Mouse (Mus musculus): ENCODE results near the gene Twf2. TPM values are rescaled to one million over a fixed set of nuclear protein-coding genes. Genes with fewer than 3 reads are reported as not detected.
A peak's percentile ranks its signal among the peaks of the same experiment; 100 is the strongest.

The Twf2 gene
- total and polyA plus RNA-seq, 3 experiments: 66.8 to 101 TPM; not detected in 1

- TF ChIP-seq GABPA (IDR thresholded peaks at IDR 0.05; ENCODE audit: low read depth, low read length) (no peak), KAT2A (conservative IDR thresholded peaks at IDR 0.05; ENCODE audit: low read depth, low read length) (no peak), BHLHE40 (IDR thresholded peaks at IDR 0.05; ENCODE audit: borderline replicate concordance, low read depth, low read length) (no peak), ELF1 (IDR thresholded peaks at IDR 0.05; ENCODE audit: low read depth, low read length) (peak; percentile 32; the same call in 1 of the 2 replicates)
Measured at GRCm38 (mm10) chr9:106202819-106203636, at the start of gene Twf2 (continued).

GRCm38 (mm10) chr9:106154106-106154505, 48.8 kb upstream of the Twf2 start:
- H3K36me3 ChIP-seq (ENCODE audit: control insufficient read depth in 1 of 2, insufficient read depth in 2 of 2, low read length in 2 of 2): no peaks in the 10 kb centered on the region; a peak in 1 of 4 replicates
- H3K9me3 ChIP-seq (replicated peaks; ENCODE audit: insufficient read depth, low read length): no peaks in the 10 kb centered on the region
- H3K27ac ChIP-seq (ENCODE audit: control insufficient read depth, low read depth, low read length): no peak overlapping the region
- DNase-seq (ENCODE audit: low read depth, low spot score): no peak
- TF ChIP-seq USF2 (IDR thresholded peaks at IDR 0.05; ENCODE audit: borderline replicate concordance in 1 of 2, insufficient read depth in 1 of 2, low read depth in 1 of 2, low read length in 2 of 2) (no peak), RAD21 (IDR thresholded peaks at IDR 0.05; ENCODE audit: low read depth, low read length) (no peak)
- no peak overlapping the region for H3K9ac ChIP-seq (ENCODE audit: control insufficient read depth, low read depth, low read length, poor library complexity, severe bottlenecking)
- H3K4me1 ChIP-seq (ENCODE audit: control insufficient read depth in 1 of 2, insufficient read depth in 2 of 2, low read length in 2 of 2): no peaks in the 10 kb centered on the region; a peak in 1 of 4 replicates
- H3K4me3 ChIP-seq (ENCODE audit: control insufficient read depth in 1 of 2, insufficient read depth in 1 of 2, low read depth in 2 of 2, low read length in 2 of 2): no peak overlapping the region
- no peaks in the 10 kb centered on the region for H3K79me2 ChIP-seq (ENCODE audit: control insufficient read depth, insufficient read depth, low read length, poor library complexity)
- peaks cover 0 to 4% of the 10 kb centered on the region in 2 experiments; a peak in 1 of 4 replicates for H3K27me3 ChIP-seq (ENCODE audit: control insufficient read depth in 1 of 2, insufficient read depth in 2 of 2, low read length in 2 of 2)

GRCm38 (mm10) chr9:106156419-106156818, 46.5 kb upstream of the Twf2 start:
- H3K9ac ChIP-seq (ENCODE audit: control insufficient read depth, low read depth, low read length, poor library complexity, severe bottlenecking): no peak overlapping the region
- H3K9me3 ChIP-seq (replicated peaks; ENCODE audit: insufficient read depth, low read length): no peaks in the 10 kb centered on the region
- H3K36me3 ChIP-seq (ENCODE audit: control insufficient read depth in 1 of 2, insufficient read depth in 2 of 2, low read length in 2 of 2): peaks cover 0 to 2% of the 10 kb centered on the region in 2 experiments; a peak in 1 of 4 replicates
- no peak overlapping the region for H3K4me3 ChIP-seq (ENCODE audit: control insufficient read depth in 1 of 2, insufficient read depth in 1 of 2, low read depth in 2 of 2, low read length in 2 of 2)
- H3K27ac ChIP-seq (ENCODE audit: control insufficient read depth, low read depth, low read length): no peak overlapping the region
- no peaks in the 10 kb centered on the region for H3K27me3 ChIP-seq (ENCODE audit: control insufficient read depth in 1 of 2, insufficient read depth in 2 of 2, low read length in 2 of 2)
- no peaks in the 10 kb centered on the region; the same call in 1 of the 2 replicates for H3K79me2 ChIP-seq (ENCODE audit: control insufficient read depth, insufficient read depth, low read length, poor library complexity)
- TF ChIP-seq HCFC1 (IDR thresholded peaks at IDR 0.05; ENCODE audit: low read depth, low read length) (no peak), RAD21 (IDR thresholded peaks at IDR 0.05; ENCODE audit: low read depth, low read length) (peak; percentile 65), UBTF (IDR thresholded peaks at IDR 0.05; ENCODE audit: borderline replicate concordance, insufficient read depth, low read depth, low read length) (no peak), SMC3 (IDR thresholded peaks at IDR 0.05; ENCODE audit: low read depth, low read length) (peak; percentile 54), USF1 (IDR thresholded peaks at IDR 0.05; ENCODE audit: low read depth, low read length) (no peak), ZC3H11A (IDR thresholded peaks at IDR 0.05; ENCODE audit: low read depth, low read length) (peak; percentile 30; the same call in 1 of the 2 replicates), CTCF (IDR thresholded peaks at IDR 0.05 in 2 of 3, conservative IDR thresholded peaks at IDR 0.05 in 1 of 3; ENCODE audit: control insufficient read depth in 1 of 3, insufficient read depth in 1 of 3, low read depth in 2 of 3, low read length in 3 of 3, poor library complexity in 1 of 3, severe bottlenecking in 1 of 3) (peak; percentile 75 to 80 (median 79)), TAL1 (IDR thresholded peaks at IDR 0.05; ENCODE audit: low read length) (no peak), BHLHE40 (IDR thresholded peaks at IDR 0.05; ENCODE audit: borderline replicate concordance, low read depth, low read length) (peak; percentile 18; the same call in 1 of the 2 replicates), POLR2A (IDR thresholded peaks at IDR 0.05; ENCODE audit: control insufficient read depth in 1 of 2, insufficient read depth in 1 of 2, low read depth in 1 of 2, low read length in 2 of 2, poor library complexity in 1 of 2) (no peak), POLR2AphosphoS5 (IDR thresholded peaks at IDR 0.05; ENCODE audit: borderline replicate concordance, low read depth, low read length) (no peak), ETS1 (IDR thresholded peaks at IDR 0.05; ENCODE audit: low read depth, low read length) (no peak)
- DNase-seq (ENCODE audit: low read depth, low spot score): peak; percentile 72
- H3K4me1 ChIP-seq (ENCODE audit: control insufficient read depth in 1 of 2, insufficient read depth in 2 of 2, low read length in 2 of 2): peaks cover 2 to 6% of the 10 kb centered on the region in 2 experiments; a peak in 3 of 4 replicates

Measured in MEL (cell line).